Comparison of ENCODE assay signal across 9 mouse cellular contexts in genomic region chr5:116538491-116538890, GRCm38 (mm10). TPM values are rescaled to one million over a fixed set of nuclear protein-coding genes. Genes with fewer than 3 reads are reported as not detected.
DNase-seq lines count a peak whose midpoint lies in the region; ATAC-seq and TF ChIP-seq lines count a peak whose summit lies in the region.
"Had no signal": no experiment of that assay in that cellular context is flagged by ENCODE, and none has a peak within 500 bp of the region (broad histone marks: within the 10 kb centered on the region; RNA-seq: fewer than 3 reads in every experiment).

No protein-coding gene starts in this region.

- no peak overlapping the region for H3K9ac ChIP-seq in hindbrain, embryonic 11.5 days (ENCODE audit: low read depth, low read length)
- no peak overlapping the region for H3K9ac ChIP-seq in hindbrain, embryonic 14.5 days
- no peak overlapping the region for H3K9ac ChIP-seq in lung, postnatal 0 days (replicated peaks; ENCODE audit: low read depth)
- no peak overlapping the region for H3K9ac ChIP-seq in forebrain, embryonic 13.5 days
- H3K9ac ChIP-seq: liver, embryonic 13.5 days had no signal

- H3K4me1 ChIP-seq in hindbrain, embryonic 11.5 days (replicated peaks; ENCODE audit: control insufficient read depth, insufficient read depth, low read length) = peaks cover 6% of the 10 kb centered on the region; the same call in 1 of the 2 replicates
- H3K4me1 ChIP-seq in hindbrain, embryonic 14.5 days (replicated peaks; ENCODE audit: control insufficient read depth, insufficient read depth, low read length) = peaks cover 16% of the 10 kb centered on the region
- H3K4me1 ChIP-seq in lung, postnatal 0 days (ENCODE audit: insufficient read depth, low read depth, low read length) = no peaks in the 10 kb centered on the region
- H3K4me1 ChIP-seq in bone marrow, adult 2 months (ENCODE audit: control insufficient read depth, insufficient read depth, low read length) = no peaks in the 10 kb centered on the region
- peaks cover 19% of the 10 kb centered on the region for H3K4me1 ChIP-seq in forebrain, embryonic 13.5 days
- H3K4me1 ChIP-seq: liver, embryonic 13.5 days had no signal

- ATAC-seq in hindbrain, embryonic 11.5 days (ENCODE audit: low FRiP score) = no peak
- ATAC-seq in hindbrain, embryonic 14.5 days (ENCODE audit: low FRiP score) = no peak
- no peak for ATAC-seq in lung, postnatal 0 days
- ATAC-seq in forebrain, embryonic 13.5 days = no peak

- 72% methylated on average over 3 of the region's 3 CpGs for WGBS in hindbrain, embryonic 11.5 days
- WGBS in hindbrain, embryonic 14.5 days = 72% methylated on average over 3 of the region's 3 CpGs
- WGBS in lung, postnatal 0 days = 53% methylated on average over 2 of the region's 3 CpGs
- 49% methylated on average over 3 of the region's 3 CpGs for WGBS in bone marrow, adult 2 months
- 56% methylated on average over 3 of the region's 3 CpGs for WGBS in forebrain, embryonic 13.5 days

- 0 out of 2 replicates have a peak, but pooled peaks have one; percentile 21 for TF ChIP-seq CTCF in lung, postnatal 0 days (IDR thresholded peaks at IDR 0.05)
- 0 out of 2 replicates have a peak, but pooled peaks have one; percentile 17 for TF ChIP-seq CTCF in bone marrow, adult 2 months (IDR thresholded peaks at IDR 0.05; ENCODE audit: control insufficient read depth, insufficient read depth, low read length)

- H3K4me2 ChIP-seq in hindbrain, embryonic 11.5 days (replicated peaks; ENCODE audit: low read depth, low read length) = no peak overlapping the region
- H3K4me2 ChIP-seq in hindbrain, embryonic 14.5 days (replicated peaks) = no peak overlapping the region
- H3K4me2 ChIP-seq in lung, postnatal 0 days (replicated peaks; ENCODE audit: low read depth, low read length) = no peak overlapping the region
- no peak overlapping the region for H3K4me2 ChIP-seq in forebrain, embryonic 13.5 days
- H3K4me2 ChIP-seq: liver, embryonic 13.5 days had no signal

- H3K36me3 ChIP-seq in hindbrain, embryonic 11.5 days (ENCODE audit: control insufficient read depth, insufficient read depth, low read length) = no peaks in the 10 kb centered on the region
- no peaks in the 10 kb centered on the region for H3K36me3 ChIP-seq in hindbrain, embryonic 14.5 days (replicated peaks; ENCODE audit: control insufficient read depth, insufficient read depth)
- H3K36me3 ChIP-seq in lung, postnatal 0 days (ENCODE audit: insufficient read depth, low read length) = no peaks in the 10 kb centered on the region
- 0 out of 2 replicates have a peak, but pooled peaks cover 3% of the 10 kb centered on the region for H3K36me3 ChIP-seq in forebrain, embryonic 13.5 days (ENCODE audit: poor library complexity, severe bottlenecking)
- H3K36me3 ChIP-seq: liver, embryonic 13.5 days had no signal

- peak; percentile 47 for DNase-seq in hindbrain, embryonic 11.5 days (ENCODE audit: low spot score)
- no peak for DNase-seq in hindbrain, embryonic 14.5 days (ENCODE audit: low spot score)
- no peak for DNase-seq in lung, postnatal 0 days (ENCODE audit: low spot score)
- no peak for DNase-seq in lung, postnatal 36 days
- DNase-seq in retina, embryonic 14.5 days (ENCODE audit: low spot score) = peak; percentile 63
- DNase-seq: liver, embryonic 13.5 days; right cerebral cortex, postnatal 4 days had no signal

- H3K27ac ChIP-seq in hindbrain, embryonic 11.5 days (ENCODE audit: low read depth, low read length) = no peak overlapping the region
- H3K27ac ChIP-seq in hindbrain, embryonic 14.5 days = no peak overlapping the region
- no peak overlapping the region for H3K27ac ChIP-seq in lung, postnatal 0 days (ENCODE audit: low read length)
- no peak overlapping the region for H3K27ac ChIP-seq in bone marrow, adult 2 months (ENCODE audit: control insufficient read depth, insufficient read depth, low read depth, low read length, poor library complexity)
- H3K27ac ChIP-seq in forebrain, embryonic 13.5 days = no peak overlapping the region
- H3K27ac ChIP-seq: liver, embryonic 13.5 days had no signal

- no peaks in the 10 kb centered on the region for H3K9me3 ChIP-seq in hindbrain, embryonic 11.5 days (ENCODE audit: control insufficient read depth, low read length)
- no peaks in the 10 kb centered on the region for H3K9me3 ChIP-seq in hindbrain, embryonic 14.5 days (ENCODE audit: control insufficient read depth, low read length)
- H3K9me3 ChIP-seq in lung, postnatal 0 days (ENCODE audit: low read length) = no peaks in the 10 kb centered on the region
- H3K9me3 ChIP-seq in forebrain, embryonic 13.5 days (replicated peaks) = 0 out of 2 replicates have a peak, but pooled peaks cover 4% of the 10 kb centered on the region

- H3K4me3 ChIP-seq in hindbrain, embryonic 11.5 days (ENCODE audit: low read depth, low read length) = no peak overlapping the region
- no peak overlapping the region for H3K4me3 ChIP-seq in hindbrain, embryonic 14.5 days (replicated peaks; ENCODE audit: low read length)
- H3K4me3 ChIP-seq in lung, postnatal 0 days (ENCODE audit: low read depth, low read length) = no peak overlapping the region
- no peak overlapping the region for H3K4me3 ChIP-seq in bone marrow, adult 2 months (replicated peaks; ENCODE audit: control insufficient read depth, low read depth, low read length)
- H3K4me3 ChIP-seq in forebrain, embryonic 13.5 days = no peak overlapping the region
- H3K4me3 ChIP-seq: liver, embryonic 13.5 days had no signal

- no peak for TF ChIP-seq POLR2A in bone marrow, adult 2 months (IDR thresholded peaks at IDR 0.05; ENCODE audit: borderline replicate concordance, control insufficient read depth, low read depth, low read length)

- no peaks in the 10 kb centered on the region for H3K27me3 ChIP-seq in hindbrain, embryonic 11.5 days (ENCODE audit: control insufficient read depth, insufficient read depth, low read length)
- no peaks in the 10 kb centered on the region for H3K27me3 ChIP-seq in hindbrain, embryonic 14.5 days (ENCODE audit: control insufficient read depth, insufficient read depth, low read length)
- H3K27me3 ChIP-seq in lung, postnatal 0 days (replicated peaks; ENCODE audit: insufficient read depth, low read length) = no peaks in the 10 kb centered on the region
- no peaks in the 10 kb centered on the region for H3K27me3 ChIP-seq in forebrain, embryonic 13.5 days
- H3K27me3 ChIP-seq: liver, embryonic 13.5 days had no signal

- TF ChIP-seq EP300 in lung, postnatal 0 days (IDR thresholded peaks at IDR 0.05) = no peak

RNA-seq across cellular contexts. Expression of gene Srrm4, which starts 53.1 kb away (rescaled TPM):
- polyA plus RNA-seq in hindbrain, embryonic 11.5 days (2014; fragmentation: Nextera tagmentation; extraction: Ambion mirVana) = 24.8 and 32.0 TPM in 2 replicates
- 18.0 and 19.2 TPM in 2 replicates for polyA plus RNA-seq in hindbrain, embryonic 14.5 days (2014; fragmentation: Nextera tagmentation; extraction: Ambion mirVana)
- 0.17 and 0.27 TPM in 2 replicates for polyA plus RNA-seq in lung, postnatal 0 days (2015; fragmentation: Nextera tagmentation; extraction: Ambion mirVana)
- 0.30 TPM in 1 of 2 replicates, not detected in the other for polyA plus RNA-seq in bone marrow, adult 2 months (2011; ENCODE audit: insufficient read depth, insufficient read length, low replicate concordance, missing spikeins)
- polyA plus RNA-seq in forebrain, embryonic 13.5 days (2015; fragmentation: Nextera tagmentation; extraction: Ambion mirVana) = 26.3 and 28.5 TPM in 2 replicates

Comparison
In these comparisons a context has a peak if more than half of its experiments do, and no peak if none do; other contexts are left out.
1. DNase-seq: peak in hindbrain, embryonic 11.5 days (single experiment) and retina, embryonic 14.5 days (single experiment); none in hindbrain, embryonic 14.5 days (single experiment), lung, postnatal 0 days (single experiment) and lung, postnatal 36 days (single experiment).
2. RNA of gene Srrm4, which starts 53.1 kb away (polyA plus RNA-seq): 24.8 to 32.0 TPM in hindbrain, embryonic 11.5 days, 26.3 to 28.5 TPM in forebrain, embryonic 13.5 days and 18.0 to 19.2 TPM in hindbrain, embryonic 14.5 days; 0.30 TPM in bone marrow, adult 2 months and 0.17 to 0.27 TPM in lung, postnatal 0 days; every median in the first group is over 10 times any median in the second.